Mouse (Mus musculus): ENCODE results near the gene Il22ra2.

GRCm38 (mm10) chr10:19603231-19603630 is 18.6 kb upstream of the Il22ra2 start:
- TF ChIP-seq CTCF (IDR thresholded peaks at IDR 0.05; ENCODE audit: borderline replicate concordance, extremely low read depth, insufficient read depth, insufficient read length) (no peak), POLR2A (IDR thresholded peaks at IDR 0.05; ENCODE audit: borderline replicate concordance, extremely low read depth, insufficient read depth, insufficient read length, poor library complexity, severe bottlenecking) (no peak)
